Mouse (Mus musculus): ENCODE results near the gene Actl7b.

DNA sequence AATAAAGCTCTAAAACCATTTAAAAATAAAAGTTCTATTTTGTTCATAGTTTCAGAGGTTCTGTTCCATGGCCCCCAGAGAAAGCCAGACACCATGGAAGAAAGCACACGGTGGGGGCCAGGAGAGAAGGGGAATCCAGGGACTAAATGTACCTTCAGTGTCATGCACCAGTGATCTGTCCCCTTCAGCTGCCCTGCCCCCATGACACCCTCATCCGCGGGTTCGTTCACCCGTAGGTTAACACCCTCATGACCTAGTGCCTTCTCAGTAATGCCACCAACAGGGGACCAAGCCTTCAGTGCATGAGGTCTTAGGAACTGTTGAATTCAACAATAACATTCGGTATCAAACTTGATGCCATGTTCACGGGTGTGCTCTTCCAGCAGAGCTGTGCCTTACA, 44.8 kb downstream of the Actl7b start:
- TF ChIP-seq CTCF (IDR thresholded peaks at IDR 0.05; ENCODE audit: low read depth, low read length), result no peak
- no peak for TF ChIP-seq POLR2A (IDR thresholded peaks at IDR 0.05; ENCODE audit: extremely low read depth, insufficient read depth, low read length)

Measured in liver, adult 2 months (tissue).